Mouse (Mus musculus) heart, adult 2 months (tissue): ENCODE measurements around the gene Ccdc32. TPM values are rescaled to one million over a fixed set of nuclear protein-coding genes. Genes with fewer than 3 reads are reported as not detected.

ENCODE experiments used
- DNase-seq, 2 experiments: peaks; one replicate each; pipeline ENCODE4 v3.0.0; 2021
- H3K27ac ChIP-seq: fragments of 200-600 bp; 2 replicates; pipeline ENCODE4 v1.8.1; 2022
- H3K27me3 ChIP-seq: fragments of 200-500 bp; 2 replicates; pipeline ENCODE4 v1.6.1; 2012; ENCODE audit warnings: mild to moderate bottlenecking, low read length, inconsistent platforms, mixed read lengths; ENCODE audit not compliant: control insufficient read depth, insufficient read depth
- H3K36me3 ChIP-seq: fragments of 200-500 bp; 2 replicates; pipeline ENCODE4 v1.6.1; 2012; ENCODE audit warnings: low read length, inconsistent platforms; ENCODE audit not compliant: control insufficient read depth, insufficient read depth
- H3K4me1 ChIP-seq: fragments of 200-500 bp; 2 replicates; pipeline ENCODE4 v1.6.1; 2011; ENCODE audit warnings: low read length; ENCODE audit not compliant: control insufficient read depth, insufficient read depth
- H3K4me3 ChIP-seq: fragments of 200-600 bp; 2 replicates; pipeline ENCODE4 v1.8.1; 2022
- H3K79me2 ChIP-seq: fragments of 200-500 bp; replicated peaks from 2 replicates; pipeline ENCODE4 v1.6.1; 2012; ENCODE audit warnings: mild to moderate bottlenecking, inconsistent platforms, low read length, moderate library complexity, mixed read lengths; ENCODE audit not compliant: control insufficient read depth, insufficient read depth
- H3K9ac ChIP-seq: fragments of 200-500 bp; 2 replicates; pipeline ENCODE4 v1.6.1; 2012; ENCODE audit warnings: low read depth, mild to moderate bottlenecking, control low read depth, inconsistent platforms, low read length, mixed read lengths
- CTCF ChIP-seq: fragments of 200-600 bp; IDR thresholded peaks from 2 replicates; pipeline ENCODE4 v1.8.1; 2022; ENCODE audit warnings: antibody characterized with exemption, mild to moderate bottlenecking, moderate library complexity
- EP300 ChIP-seq: fragments of 200-500 bp; IDR thresholded peaks from 2 replicates; pipeline ENCODE4 v1.6.1; 2011; ENCODE audit warnings: low read depth, low read length, control low read depth; ENCODE audit not compliant: insufficient read depth
- POLR2A ChIP-seq: fragments of 200-500 bp; IDR thresholded peaks from 2 replicates; pipeline ENCODE4 v1.6.1; 2011; ENCODE audit warnings: mild to moderate bottlenecking, low read depth, low read length, control low read depth; ENCODE audit not compliant: insufficient read depth
- WGBS: fragments of 180-500 bp; shearing (Covaris S2); methylation state at CpG from one replicate; pipeline ENCODE4 v1.1.7; 2018; 5-methylcytosine and 5-hydroxymethylcytosine counted together
- intact Hi-C: fragments of 180-260 bp; cut with DNase I; formaldehyde crosslinking; loops from one replicate; pipeline ENCODE4 v1.15.1; 2025
- polyA plus RNA-seq: library from polyadenylated mRNA; depleted of rRNA; stranded (reverse); fragments of >200 nt; gene quantifications from 2 replicates; pipeline ENCODE4 v1.2.3, GENCODE M21; 2012
- total RNA-seq, 2 experiments: library from RNA; stranded (reverse); gene quantifications; 2 replicates each; pipeline ENCODE4 v1.2.3; 2021

The Ccdc32 gene
- total and polyA plus RNA-seq, 3 experiments = 5.2 to 10.9 (median 9.7) TPM

DNA sequence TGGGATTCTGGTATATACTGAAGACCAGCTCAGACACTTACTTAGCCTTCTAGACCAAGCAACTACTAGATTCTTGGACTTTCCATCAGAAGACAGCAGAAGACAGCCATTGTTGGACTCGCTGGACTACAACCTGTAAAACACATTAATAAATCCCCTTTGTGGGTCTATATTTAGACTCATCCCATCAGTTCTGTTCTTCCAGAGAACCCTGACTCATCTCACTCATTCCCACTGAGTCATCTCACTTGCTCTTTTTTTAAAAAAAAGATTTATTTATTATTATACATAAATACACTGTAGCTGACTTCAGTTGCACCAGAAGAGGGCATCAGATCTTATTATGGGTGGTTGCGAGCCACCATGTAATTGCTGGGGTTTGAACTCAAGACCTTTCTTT lies 19.8 kb downstream of the Ccdc32 start:
- intact Hi-C loops = no loop called here
- DNase-seq = no peak
- Histone ChIP-seq H3K9ac (no peak overlapping the region), H3K27ac (no peak overlapping the region), H3K36me3 (no peaks in the 10 kb centered on the region), H3K4me3 (no peak overlapping the region), H3K79me2 (no peaks in the 10 kb centered on the region), H3K27me3 (no peaks in the 10 kb centered on the region), H3K4me1 (no peaks in the 10 kb centered on the region)
- WGBS = 91% methylated on average over 2 of the region's 2 CpGs
- no peak for TF ChIP-seq EP300
- TF ChIP-seq POLR2A = no peak
- no peak for TF ChIP-seq CTCF

DNA sequence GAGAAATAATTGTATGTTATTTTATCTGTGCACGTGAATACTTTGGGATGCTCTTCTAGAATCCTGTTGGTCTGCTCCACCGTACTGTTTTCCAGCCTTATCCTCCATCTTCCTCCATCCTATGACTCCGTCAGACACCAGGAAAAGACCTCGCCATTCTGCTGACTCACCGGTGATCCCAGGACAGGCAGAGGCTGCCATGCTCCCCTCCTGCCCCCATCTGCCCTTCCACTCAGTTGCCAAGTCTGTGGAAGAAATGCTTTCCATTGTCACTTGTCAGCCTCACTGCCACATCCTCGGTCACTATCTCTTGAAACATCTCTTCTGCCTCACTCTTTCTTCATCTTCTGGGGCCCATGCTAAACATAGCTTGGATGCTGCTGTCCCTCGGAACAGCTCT lies 22.3 kb downstream of the Ccdc32 start:
- no peak for TF ChIP-seq POLR2A
- TF ChIP-seq EP300 = no peak
- TF ChIP-seq CTCF = no peak
- no peak for DNase-seq
- Histone ChIP-seq H3K4me3 (no peak overlapping the region), H3K27me3 (no peaks in the 10 kb centered on the region), H3K4me1 (no peaks in the 10 kb centered on the region), H3K36me3 (no peaks in the 10 kb centered on the region), H3K27ac (no peak overlapping the region), H3K9ac (no peak overlapping the region), H3K79me2 (no peaks in the 10 kb centered on the region)
- 61% methylated on average over 7 of the region's 7 CpGs for WGBS
- intact Hi-C loops = no loop called here

DNA sequence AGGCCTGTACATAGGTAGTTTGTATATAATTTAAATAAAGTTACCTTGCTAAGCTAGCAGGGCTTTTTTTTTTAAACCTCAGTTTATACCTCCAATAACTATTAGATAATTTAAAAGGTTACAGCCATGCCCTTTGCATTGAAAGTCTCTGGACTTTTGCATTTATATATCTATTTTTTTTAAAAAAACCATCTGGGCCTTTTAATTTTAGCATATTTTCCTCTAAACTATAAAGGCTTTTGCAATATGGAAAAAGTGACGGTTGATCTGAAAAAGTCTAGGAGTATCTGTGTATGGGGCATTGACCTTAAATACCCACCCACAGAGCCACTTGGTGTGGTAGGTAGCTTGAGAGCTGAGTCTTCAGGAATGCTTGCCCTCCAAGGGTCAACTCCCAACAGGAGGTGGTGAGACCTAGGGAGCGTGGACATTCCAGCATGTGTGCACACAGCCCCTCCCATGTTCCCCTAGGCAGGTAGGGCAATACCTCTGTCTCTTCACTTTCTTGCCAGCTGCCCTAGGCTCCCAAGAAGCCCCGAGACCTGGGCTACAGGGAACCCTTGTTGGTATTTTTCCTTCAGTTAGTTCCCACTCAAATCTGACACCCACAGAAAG lies 30.1 kb downstream of the Ccdc32 start:
- Histone ChIP-seq H3K27me3 (no peaks in the 10 kb centered on the region), H3K9ac (no peak overlapping the region), H3K4me1 (no peaks in the 10 kb centered on the region), H3K36me3 (no peaks in the 10 kb centered on the region), H3K4me3 (no peak overlapping the region), H3K79me2 (no peaks in the 10 kb centered on the region), H3K27ac (no peak overlapping the region)
- intact Hi-C loops = no loop called here
- no peak for DNase-seq
- WGBS = 80% methylated on average over 3 of the region's 3 CpGs
- TF ChIP-seq EP300 (no peak), CTCF (no peak), POLR2A (no peak)

DNA sequence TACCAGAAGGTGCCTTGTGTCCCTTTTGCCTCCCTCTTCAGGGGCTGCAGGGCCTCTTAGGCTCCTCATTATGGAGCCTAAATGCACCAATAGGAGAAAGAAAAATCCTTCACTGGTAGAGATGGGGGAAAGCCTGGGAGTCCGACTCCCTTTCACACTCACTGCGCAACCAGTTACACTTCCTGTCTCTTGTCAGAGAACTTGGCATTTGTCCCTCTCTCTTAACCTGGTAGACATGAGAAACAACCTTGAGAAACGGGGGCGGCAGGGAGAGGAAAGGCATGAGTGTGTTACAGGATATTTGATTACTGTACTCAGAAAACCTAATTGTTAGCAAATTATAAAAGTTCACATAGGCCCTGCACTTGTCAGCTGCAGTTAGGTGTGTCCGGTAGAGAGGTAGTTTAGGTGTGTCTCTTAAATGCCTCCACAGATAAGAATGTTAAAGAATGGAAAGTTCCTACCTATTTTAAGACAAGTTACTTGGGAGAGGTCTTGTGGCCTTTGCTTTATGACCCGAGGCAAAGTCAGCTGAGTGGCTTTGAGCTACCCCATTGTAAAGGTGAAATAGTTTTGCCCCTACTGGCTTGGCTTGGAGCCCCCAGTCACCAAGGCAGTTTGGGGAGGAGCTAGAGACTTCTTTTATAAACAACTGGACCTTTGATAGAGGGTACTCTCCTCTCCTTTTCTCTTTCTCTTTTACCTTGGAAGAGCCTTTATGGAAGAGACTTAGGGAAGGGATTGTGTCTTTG lies 30.9 kb downstream of the Ccdc32 start:
- Histone ChIP-seq H3K27me3 (no peaks in the 10 kb centered on the region), H3K36me3 (no peaks in the 10 kb centered on the region), H3K27ac (no peak overlapping the region), H3K4me1 (no peaks in the 10 kb centered on the region), H3K79me2 (no peaks in the 10 kb centered on the region), H3K9ac (no peak overlapping the region), H3K4me3 (no peak overlapping the region)
- 46% methylated on average over 6 of the region's 6 CpGs for WGBS
- intact Hi-C loops = no loop called here
- no peak for DNase-seq
- TF ChIP-seq CTCF (no peak), POLR2A (no peak), EP300 (no peak)

DNA sequence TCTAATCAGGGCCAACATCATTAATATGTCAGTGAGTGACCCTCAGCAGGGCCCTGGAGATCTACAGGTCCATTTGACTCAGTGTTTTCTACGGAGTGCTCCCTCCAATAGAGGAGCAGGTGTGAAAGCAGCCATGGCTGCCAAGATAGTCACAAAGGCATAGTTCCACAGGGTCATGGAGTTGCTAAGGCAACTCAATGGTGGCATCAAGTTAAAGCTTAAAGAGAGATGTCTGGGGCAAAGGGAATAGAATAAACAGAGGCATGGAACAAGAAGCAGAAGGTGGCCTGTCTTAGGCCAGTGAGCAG lies 32.4 kb downstream of the Ccdc32 start:
- no peak overlapping the region for H3K27ac ChIP-seq
- no peak for TF ChIP-seq POLR2A
- TF ChIP-seq CTCF = no peak
- no peak for TF ChIP-seq EP300
- H3K9ac ChIP-seq = no peak overlapping the region
- no peak for DNase-seq
- H3K36me3 ChIP-seq = no peaks in the 10 kb centered on the region
- no peaks in the 10 kb centered on the region for H3K27me3 ChIP-seq
- 54% methylated on average over 1 of the region's 1 CpGs for WGBS
- H3K79me2 ChIP-seq = no peaks in the 10 kb centered on the region
- no peak overlapping the region for H3K4me3 ChIP-seq
- intact Hi-C loops = no loop called here
- H3K4me1 ChIP-seq = no peaks in the 10 kb centered on the region
